Mouse (Mus musculus): ENCODE measurements at regions not wholly inside any gene's neighbourhood (a gene's known extent, or its start where the extent isn't known, plus 50 kb on each side); places are given as distances from the start of the nearest gene placed in this dataset.

GRCm38 (mm10) chr12:9469655-9470470 is 100.1 kb upstream of the Osr1 start:
- TF ChIP-seq CTCF (IDR thresholded peaks at IDR 0.05; ENCODE audit: control insufficient read depth, insufficient read depth, insufficient replicate concordance, low read depth, low read length) = no peak
- TF ChIP-seq POLR2A (IDR thresholded peaks at IDR 0.05; ENCODE audit: control insufficient read depth, low read depth, low read length) = no peak
